Mouse (Mus musculus): ENCODE measurements around the gene Srcap. TPM values are rescaled to one million over a fixed set of nuclear protein-coding genes. Genes with fewer than 3 reads are reported as not detected.
A peak's percentile ranks its signal among the peaks of the same experiment; 100 is the strongest.

The Srcap gene
- polyA plus RNA-seq, 1 experiment from 2014 or later = 52.1 TPM

GRCm38 (mm10) chr7:127511241-127511640 lies 542 bp upstream of the Srcap start:
- peak overlapping the region; percentile 87 for H3K9ac ChIP-seq (ENCODE audit: low read length)
- peaks cover 6% of the 10 kb centered on the region for H3K36me3 ChIP-seq (ENCODE audit: control insufficient read depth, insufficient read depth, low read length)
- WGBS = 36% methylated on average over 8 of the region's 8 CpGs
- peak overlapping the region; percentile 53 for H3K4me2 ChIP-seq
- no peaks in the 10 kb centered on the region for H3K27me3 ChIP-seq (ENCODE audit: control insufficient read depth, insufficient read depth, low read length)
- DNase-seq (ENCODE audit: low spot score, missing footprints) (no peak), ATAC-seq (ENCODE audit: low FRiP score) (no peak)
- H3K9me3 ChIP-seq (ENCODE audit: control insufficient read depth, low read length) = no peaks in the 10 kb centered on the region
- peak overlapping the region; percentile 81 for H3K4me3 ChIP-seq (ENCODE audit: low read depth, low read length)
- H3K4me1 ChIP-seq (ENCODE audit: control insufficient read depth, insufficient read depth, low read length) = peaks cover 8% of the 10 kb centered on the region
- peak overlapping the region; percentile 97; the same call in 1 of the 2 replicates for H3K27ac ChIP-seq (ENCODE audit: low read depth, low read length)

GRCm38 (mm10) chr7:127512231-127513015 lies 640 bp downstream of the Srcap start:
- ATAC-seq (ENCODE audit: low FRiP score) = peak; percentile 85
- DNase-seq (ENCODE audit: low spot score, missing footprints) = peak; percentile 99
- Histone ChIP-seq H3K9me3 (ENCODE audit: control insufficient read depth, low read length) (no peaks in the 10 kb centered on the region), H3K4me2 (peak overlapping the region; percentile 53), H3K27ac (ENCODE audit: low read depth, low read length) (peak overlapping the region; percentile 97), H3K4me1 (ENCODE audit: control insufficient read depth, insufficient read depth, low read length) (peaks cover 8% of the 10 kb centered on the region), H3K36me3 (ENCODE audit: control insufficient read depth, insufficient read depth, low read length) (peaks cover 8% of the 10 kb centered on the region), H3K9ac (ENCODE audit: low read length) (peak overlapping the region; percentile 87), H3K4me3 (ENCODE audit: low read depth, low read length) (peak overlapping the region; percentile 81), H3K27me3 (ENCODE audit: control insufficient read depth, insufficient read depth, low read length) (no peaks in the 10 kb centered on the region)
- WGBS = under 1% methylated on average over 55 of the region's 93 CpGs

GRCm38 (mm10) chr7:127513016-127513390 lies 1.2 kb downstream of the Srcap start:
- no peak overlapping the region for H3K27ac ChIP-seq (ENCODE audit: low read depth, low read length)
- peaks cover 9% of the 10 kb centered on the region for H3K36me3 ChIP-seq (ENCODE audit: control insufficient read depth, insufficient read depth, low read length)
- peak overlapping the region; percentile 53 for H3K4me2 ChIP-seq
- DNase-seq (ENCODE audit: low spot score, missing footprints) = no peak
- WGBS = 48% methylated on average over 8 of the region's 8 CpGs
- no peaks in the 10 kb centered on the region for H3K27me3 ChIP-seq (ENCODE audit: control insufficient read depth, insufficient read depth, low read length)
- H3K4me3 ChIP-seq (ENCODE audit: low read depth, low read length) = peak overlapping the region; percentile 81
- H3K9ac ChIP-seq (ENCODE audit: low read length) = peak overlapping the region; percentile 87
- peaks cover 8% of the 10 kb centered on the region for H3K4me1 ChIP-seq (ENCODE audit: control insufficient read depth, insufficient read depth, low read length)
- H3K9me3 ChIP-seq (ENCODE audit: control insufficient read depth, low read length) = no peaks in the 10 kb centered on the region
- no peak for ATAC-seq (ENCODE audit: low FRiP score)

GRCm38 (mm10) chr7:127513781-127514180 lies 2.0 kb downstream of the Srcap start:
- no peak overlapping the region for H3K9ac ChIP-seq (ENCODE audit: low read length)

GRCm38 (mm10) chr7:127515846-127516245 lies 4.1 kb downstream of the Srcap start:
- Histone ChIP-seq H3K27me3 (ENCODE audit: control insufficient read depth, insufficient read depth, low read length) (no peaks in the 10 kb centered on the region), H3K27ac (ENCODE audit: low read depth, low read length) (no peak overlapping the region), H3K9ac (ENCODE audit: low read length) (no peak overlapping the region), H3K4me2 (no peak overlapping the region), H3K9me3 (ENCODE audit: control insufficient read depth, low read length) (no peaks in the 10 kb centered on the region), H3K4me1 (ENCODE audit: control insufficient read depth, insufficient read depth, low read length) (peaks cover 8% of the 10 kb centered on the region), H3K4me3 (ENCODE audit: low read depth, low read length) (no peak overlapping the region), H3K36me3 (ENCODE audit: control insufficient read depth, insufficient read depth, low read length) (peaks cover 20% of the 10 kb centered on the region)
- ATAC-seq (ENCODE audit: low FRiP score) = no peak
- no peak for DNase-seq (ENCODE audit: low spot score, missing footprints)
- 91% methylated on average over 7 of the region's 7 CpGs for WGBS

More at GRCm38 (mm10) chr7:127513781-127514180, 2.0 kb downstream of the Srcap start:
- peaks cover 8% of the 10 kb centered on the region for H3K4me1 ChIP-seq (ENCODE audit: control insufficient read depth, insufficient read depth, low read length)
- no peaks in the 10 kb centered on the region for H3K9me3 ChIP-seq (ENCODE audit: control insufficient read depth, low read length)
- H3K36me3 ChIP-seq (ENCODE audit: control insufficient read depth, insufficient read depth, low read length) = peaks cover 11% of the 10 kb centered on the region
- no peak overlapping the region for H3K4me3 ChIP-seq (ENCODE audit: low read depth, low read length)
- no peaks in the 10 kb centered on the region for H3K27me3 ChIP-seq (ENCODE audit: control insufficient read depth, insufficient read depth, low read length)
- DNase-seq (ENCODE audit: low spot score, missing footprints) (no peak), ATAC-seq (ENCODE audit: low FRiP score) (no peak)
- 95% methylated on average over 3 of the region's 3 CpGs for WGBS
- peak overlapping the region; percentile 53; the same call in 1 of the 2 replicates for H3K4me2 ChIP-seq
- no peak overlapping the region for H3K27ac ChIP-seq (ENCODE audit: low read depth, low read length)

- Histone ChIP-seq H3K9me3 (ENCODE audit: control insufficient read depth, low read length) (no peaks in the 10 kb centered on the region), H3K27ac (ENCODE audit: low read depth, low read length) (no peak overlapping the region), H3K27me3 (ENCODE audit: control insufficient read depth, insufficient read depth, low read length) (no peaks in the 10 kb centered on the region), H3K9ac (ENCODE audit: low read length) (no peak overlapping the region), H3K4me1 (ENCODE audit: control insufficient read depth, insufficient read depth, low read length) (peaks cover 5% of the 10 kb centered on the region), H3K4me3 (ENCODE audit: low read depth, low read length) (no peak overlapping the region), H3K36me3 (ENCODE audit: control insufficient read depth, insufficient read depth, low read length) (peaks cover 22% of the 10 kb centered on the region), H3K4me2 (no peak overlapping the region)
- DNase-seq (ENCODE audit: low spot score, missing footprints) (no peak), ATAC-seq (ENCODE audit: low FRiP score) (no peak)
- 96% methylated on average over 6 of the region's 7 CpGs for WGBS
Observed at GRCm38 (mm10) chr7:127516344-127516743, 4.6 kb downstream of the Srcap start.

GRCm38 (mm10) chr7:127519284-127519683 lies 7.5 kb downstream of the Srcap start, which contains the start of gene Gm42715:
Gene Gm42715 (plus strand): TSS chr7:127519584.
- no peak within 1 kb of the TSS for H3K9ac ChIP-seq (ENCODE audit: low read length)
- H3K9me3 ChIP-seq (ENCODE audit: control insufficient read depth, low read length) = no peaks in the 10 kb centered on the region
- no peak for DNase-seq (ENCODE audit: low spot score, missing footprints)
- no peak within 1 kb of the TSS for H3K4me3 ChIP-seq (ENCODE audit: low read depth, low read length)
- no peaks in the 10 kb centered on the region for H3K27me3 ChIP-seq (ENCODE audit: control insufficient read depth, insufficient read depth, low read length)
- H3K4me1 ChIP-seq (ENCODE audit: control insufficient read depth, insufficient read depth, low read length) = no peaks in the 10 kb centered on the region
- ATAC-seq (ENCODE audit: low FRiP score) = no peak
- WGBS = 99% methylated on average over 3 of the region's 3 CpGs
- peaks cover 42% of the 10 kb centered on the region for H3K36me3 ChIP-seq (ENCODE audit: control insufficient read depth, insufficient read depth, low read length)
- H3K27ac ChIP-seq (ENCODE audit: low read depth, low read length) = no peak within 1 kb of the TSS
- H3K4me2 ChIP-seq = no peak within 1 kb of the TSS

GRCm38 (mm10) chr7:127541671-127542070 lies 29.9 kb downstream of the Srcap start:
- no peak overlapping the region for H3K9ac ChIP-seq (ENCODE audit: low read length)
- no peaks in the 10 kb centered on the region for H3K9me3 ChIP-seq (ENCODE audit: control insufficient read depth, low read length)
- 99% methylated on average over 3 of the region's 3 CpGs for WGBS
- no peak overlapping the region for H3K4me2 ChIP-seq
- ATAC-seq (ENCODE audit: low FRiP score) (no peak), DNase-seq (ENCODE audit: low spot score, missing footprints) (no peak)
- no peak overlapping the region for H3K4me3 ChIP-seq (ENCODE audit: low read depth, low read length)
- H3K27me3 ChIP-seq (ENCODE audit: control insufficient read depth, insufficient read depth, low read length) = no peaks in the 10 kb centered on the region
- peaks cover 66% of the 10 kb centered on the region for H3K36me3 ChIP-seq (ENCODE audit: control insufficient read depth, insufficient read depth, low read length)
- H3K4me1 ChIP-seq (ENCODE audit: control insufficient read depth, insufficient read depth, low read length) = no peaks in the 10 kb centered on the region
- H3K27ac ChIP-seq (ENCODE audit: low read depth, low read length) = no peak overlapping the region

- H3K27ac ChIP-seq (ENCODE audit: low read depth, low read length) = no peak overlapping the region
- H3K36me3 ChIP-seq (ENCODE audit: control insufficient read depth, insufficient read depth, low read length) = peaks cover 33% of the 10 kb centered on the region
- 91% methylated on average over 15 of the region's 15 CpGs for WGBS
Observed at GRCm38 (mm10) chr7:127549116-127549835, 37.5 kb downstream of the Srcap start.

More at GRCm38 (mm10) chr7:127549116-127549835, 37.5 kb downstream of the Srcap start:
- no peak overlapping the region for H3K4me2 ChIP-seq
- no peaks in the 10 kb centered on the region for H3K27me3 ChIP-seq (ENCODE audit: control insufficient read depth, insufficient read depth, low read length)
- ATAC-seq (ENCODE audit: low FRiP score) (no peak), DNase-seq (ENCODE audit: low spot score, missing footprints) (no peak)
- H3K9ac ChIP-seq (ENCODE audit: low read length) = no peak overlapping the region
- H3K4me1 ChIP-seq (ENCODE audit: control insufficient read depth, insufficient read depth, low read length) = no peaks in the 10 kb centered on the region
- no peak overlapping the region for H3K4me3 ChIP-seq (ENCODE audit: low read depth, low read length)
- H3K9me3 ChIP-seq (ENCODE audit: control insufficient read depth, low read length) = no peaks in the 10 kb centered on the region
